Mouse (Mus musculus) lung, postnatal 0 days (tissue): Measurements from ENCODE around the gene Nt5c. TPM values are rescaled to one million over a fixed set of nuclear protein-coding genes. Genes with fewer than 3 reads are reported as not detected.
"Not testable (repeated sequence)": the region's sequence is repeated elsewhere in the genome, so short reads cannot be mapped to it uniquely, and the experiment has no call there.

Experiments used
- ATAC-seq: fragments of 200-750 bp; cut with Nextera tagmentation; 2 replicates; pipeline ENCODE4 v1.8.0; 2017; ENCODE audit warnings: moderate library complexity
- DNase-seq: peaks from one replicate; pipeline ENCODE4 v3.0.0-alpha.2; 2016; ENCODE audit warnings: low spot score
- H3K27ac ChIP-seq: fragments of 300-500 bp; sonication (generic); 2 replicates; pipeline ENCODE4 v1.5.1; 2014; ENCODE audit warnings: antibody characterized with exemption, mild to moderate bottlenecking, low read length, mixed read lengths
- H3K27me3 ChIP-seq: fragments of 300-500 bp; sonication (generic); replicated peaks from 2 replicates; pipeline ENCODE4 v1.6.1; 2014; ENCODE audit warnings: low read length, mixed read lengths; ENCODE audit not compliant: insufficient read depth
- H3K36me3 ChIP-seq: fragments of 300-500 bp; sonication (generic); 2 replicates; pipeline ENCODE4 v1.6.1; 2014; ENCODE audit warnings: low read length, mixed read lengths; ENCODE audit not compliant: insufficient read depth
- H3K4me1 ChIP-seq: fragments of 300-500 bp; sonication (generic); 2 replicates; pipeline ENCODE4 v1.6.1; 2014; ENCODE audit warnings: antibody characterized with exemption, low read depth, low read length, mixed read lengths; ENCODE audit not compliant: insufficient read depth
- H3K4me2 ChIP-seq: fragments of 300-500 bp; sonication (generic); replicated peaks from 2 replicates; pipeline ENCODE4 v1.6.1; 2014; ENCODE audit warnings: low read depth, mild to moderate bottlenecking, low read length, moderate library complexity, mixed read lengths
- H3K4me3 ChIP-seq: fragments of 300-500 bp; sonication (generic); 2 replicates; pipeline ENCODE4 v1.5.1; 2014; ENCODE audit warnings: low read depth, low read length
- H3K9ac ChIP-seq: fragments of 300-500 bp; sonication (generic); replicated peaks from 2 replicates; pipeline ENCODE4 v1.6.1; 2014; ENCODE audit warnings: low read depth, mild to moderate bottlenecking
- H3K9me3 ChIP-seq: fragments of 300-500 bp; sonication (generic); 2 replicates; pipeline ENCODE4 v1.6.1; 2016; ENCODE audit warnings: low read length, mixed read lengths
- CTCF ChIP-seq: IDR thresholded peaks from 2 replicates; pipeline ENCODE4 v1.5.1; 2016; ENCODE audit warnings: antibody characterized with exemption, mild to moderate bottlenecking
- EP300 ChIP-seq: IDR thresholded peaks from 2 replicates; pipeline ENCODE4 v1.6.1; 2016; ENCODE audit warnings: antibody characterized with exemption, mild to moderate bottlenecking, control low read depth
- WGBS: fragments of 180-500 bp; shearing (Covaris S2); extraction: QIAGEN DNeasy Blood & Tissue Kit; methylation state at CpG from one replicate; pipeline ENCODE4 v1.1.7; 2014; 5-methylcytosine and 5-hydroxymethylcytosine counted together
- polyA plus RNA-seq: library from polyadenylated mRNA; unstranded; fragments of >200 nt; fragmentation: Nextera tagmentation; extraction: Ambion mirVana; gene quantifications from 2 replicates; pipeline ENCODE4 v1.2.1, GENCODE M21; 2015

Nt5c gene
- polyA plus RNA-seq, 1 experiment from 2014 or later = 109 TPM

- Histone ChIP-seq H3K4me1 (no peaks in the 10 kb centered on the region), H3K27ac (no peak overlapping the region), H3K4me3 (no peak overlapping the region), H3K36me3 (no peaks in the 10 kb centered on the region), H3K9me3 (no peaks in the 10 kb centered on the region), H3K9ac (no peak overlapping the region), H3K4me2 (no peak overlapping the region), H3K27me3 (no peaks in the 10 kb centered on the region)
- 18% methylated on average over 6 of the region's 6 CpGs for WGBS
- no peak for ATAC-seq
- DNase-seq = peak; percentile 69
- TF ChIP-seq CTCF (peak; percentile 95), EP300 (no peak)
Observed at GRCm38 (mm10) chr11:115483726-115484125, 7.9 kb downstream of the Nt5c start.

GRCm38 (mm10) chr11:115483278-115483677, 8.4 kb downstream of the Nt5c start:
- no peak for TF ChIP-seq EP300
- no peak for TF ChIP-seq CTCF
- DNase-seq (no peak), ATAC-seq (no peak)
- Histone ChIP-seq H3K9me3 (no peaks in the 10 kb centered on the region), H3K4me1 (no peaks in the 10 kb centered on the region), H3K36me3 (no peaks in the 10 kb centered on the region), H3K27ac (no peak overlapping the region), H3K27me3 (no peaks in the 10 kb centered on the region), H3K9ac (no peak overlapping the region), H3K4me3 (no peak overlapping the region), H3K4me2 (no peak overlapping the region)
- 70% methylated on average over 11 of the region's 11 CpGs for WGBS

DNA sequence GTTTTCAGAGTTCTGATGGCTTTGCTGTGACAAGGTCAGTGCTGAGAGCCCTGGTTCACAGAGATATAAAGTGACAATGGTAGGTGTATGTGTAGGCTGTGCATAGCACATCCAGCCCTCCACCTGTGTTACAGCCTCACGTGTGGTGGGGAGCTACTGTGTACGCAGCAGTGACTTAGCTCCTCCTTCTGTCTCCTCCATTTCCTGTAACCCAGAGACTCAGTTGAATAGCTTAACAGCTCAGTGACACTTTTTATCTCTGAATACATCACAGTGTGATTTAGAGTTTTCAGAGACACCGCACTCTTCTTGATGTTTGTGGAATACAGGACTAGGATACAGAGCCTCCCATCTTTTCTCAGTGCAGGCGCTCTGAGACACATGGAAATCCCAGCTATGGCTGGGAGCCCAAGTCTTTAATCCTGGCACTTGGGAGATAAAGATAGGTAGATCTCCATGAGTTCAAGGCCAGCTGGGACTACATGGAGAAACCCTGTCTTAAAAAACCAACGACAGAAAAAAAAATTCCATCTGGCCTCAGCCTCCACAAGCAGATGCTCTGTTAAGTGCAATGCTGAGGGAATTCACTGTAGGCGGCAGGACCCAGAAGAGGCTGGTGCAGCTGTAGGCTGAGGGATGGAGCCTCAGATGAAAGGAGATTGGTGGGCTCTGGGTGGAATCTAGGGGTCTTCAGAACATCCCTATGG, 10.0 kb downstream of the Nt5c start:
- ATAC-seq = no peak
- no peak overlapping the region for H3K27ac ChIP-seq
- no peak overlapping the region for H3K4me3 ChIP-seq
- no peaks in the 10 kb centered on the region for H3K9me3 ChIP-seq
- H3K4me2 ChIP-seq = no peak overlapping the region
- WGBS = 72% methylated on average over 6 of the region's 6 CpGs
- no peak for DNase-seq
- no peaks in the 10 kb centered on the region for H3K36me3 ChIP-seq
- H3K27me3 ChIP-seq = no peaks in the 10 kb centered on the region
- no peak overlapping the region for H3K9ac ChIP-seq
- no peak for TF ChIP-seq EP300
- TF ChIP-seq CTCF = no peak
- H3K4me1 ChIP-seq = no peaks in the 10 kb centered on the region

DNA sequence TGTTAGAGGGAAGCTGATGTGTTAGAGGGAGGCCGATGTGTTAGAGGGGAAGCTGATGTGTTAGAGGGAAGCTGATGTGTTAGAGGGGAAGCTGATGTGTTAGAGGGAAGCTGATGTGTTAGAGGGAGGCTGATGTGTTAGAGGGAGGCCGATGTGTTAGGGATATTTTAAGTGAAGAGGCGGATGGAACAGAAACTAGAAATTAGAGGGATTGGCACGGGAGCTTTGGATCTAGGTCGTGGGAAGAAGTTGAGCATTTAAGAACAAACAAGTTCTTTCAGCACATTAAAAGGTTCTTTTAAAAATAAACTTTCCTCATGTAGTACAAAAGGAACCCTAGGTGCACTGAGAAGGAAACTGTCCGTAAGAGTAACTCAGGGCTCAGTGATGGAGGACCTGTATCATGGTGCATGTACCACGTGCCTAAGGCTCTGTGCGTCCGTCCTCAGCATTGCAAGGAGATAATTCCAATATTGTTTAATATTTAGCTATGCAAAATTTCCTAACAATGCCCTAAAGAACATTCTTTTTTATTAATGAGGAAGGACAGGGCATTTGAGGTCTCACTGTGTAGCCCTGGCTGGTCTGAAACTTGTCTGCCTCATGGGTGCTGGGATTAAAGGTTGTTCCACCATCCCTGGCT, 13.2 kb downstream of the Nt5c start:
- Histone ChIP-seq H3K9ac (no peak overlapping the region), H3K9me3 (no peaks in the 10 kb centered on the region), H3K4me3 (no peak overlapping the region), H3K4me1 (peaks cover 4% of the 10 kb centered on the region; the same call in 1 of the 2 replicates), H3K27ac (no peak overlapping the region), H3K36me3 (no peaks in the 10 kb centered on the region), H3K27me3 (no peaks in the 10 kb centered on the region), H3K4me2 (no peak overlapping the region)
- no peak for TF ChIP-seq CTCF
- no peak for TF ChIP-seq EP300
- no peak for ATAC-seq
- DNase-seq = no peak
- WGBS = 78% methylated on average over 9 of the region's 9 CpGs

DNA sequence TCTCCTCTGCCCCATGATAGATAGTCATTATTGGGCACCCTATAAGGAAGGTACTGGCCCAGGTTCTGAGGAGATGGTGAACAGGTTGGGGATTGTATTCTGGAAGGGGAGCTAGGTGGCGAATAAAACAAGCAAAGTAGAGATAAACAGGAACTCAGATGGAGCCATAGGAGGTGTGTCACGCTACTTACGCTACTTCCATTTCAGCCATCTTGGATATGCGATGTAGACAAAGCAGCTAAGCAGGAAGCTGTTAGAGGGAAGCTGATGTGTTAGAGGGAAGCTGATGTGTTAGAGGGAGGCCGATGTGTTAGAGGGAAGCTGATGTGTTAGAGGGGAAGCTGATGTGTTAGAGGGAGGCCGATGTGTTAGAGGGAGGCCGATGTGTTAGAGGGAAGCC, 14.3 kb downstream of the Nt5c start:
- H3K9ac ChIP-seq, ATAC-seq, H3K9me3 ChIP-seq, H3K4me3 ChIP-seq, H3K36me3 ChIP-seq, H3K4me2 ChIP-seq, H3K27ac ChIP-seq, H3K4me1 ChIP-seq, H3K27me3 ChIP-seq: not testable (repeated sequence)
- 73% methylated on average over 7 of the region's 7 CpGs for WGBS
- peak; percentile 41 for DNase-seq

GRCm38 (mm10) chr11:115476630-115477029, 15.0 kb downstream of the Nt5c start:
- H3K4me2 ChIP-seq = peak overlapping the region; percentile 93; the same call in 1 of the 2 replicates
- H3K9ac ChIP-seq, H3K4me3 ChIP-seq, H3K4me1 ChIP-seq, ATAC-seq, H3K27ac ChIP-seq, H3K27me3 ChIP-seq, H3K36me3 ChIP-seq, H3K9me3 ChIP-seq, DNase-seq: not testable (repeated sequence)
- 76% methylated on average over 4 of the region's 4 CpGs for WGBS
